Mouse (Mus musculus): ENCODE data around the gene Asap2. TPM values are rescaled to one million over a fixed set of nuclear protein-coding genes. Genes with fewer than 3 reads are reported as not detected.
"Not testable (repeated sequence)": the region's sequence is repeated elsewhere in the genome, so short reads cannot be mapped to it uniquely, and the experiment has no call there.

Asap2 gene
- total and polyA plus RNA-seq, 2 experiments: 2.3 to 6.1 TPM

DNA sequence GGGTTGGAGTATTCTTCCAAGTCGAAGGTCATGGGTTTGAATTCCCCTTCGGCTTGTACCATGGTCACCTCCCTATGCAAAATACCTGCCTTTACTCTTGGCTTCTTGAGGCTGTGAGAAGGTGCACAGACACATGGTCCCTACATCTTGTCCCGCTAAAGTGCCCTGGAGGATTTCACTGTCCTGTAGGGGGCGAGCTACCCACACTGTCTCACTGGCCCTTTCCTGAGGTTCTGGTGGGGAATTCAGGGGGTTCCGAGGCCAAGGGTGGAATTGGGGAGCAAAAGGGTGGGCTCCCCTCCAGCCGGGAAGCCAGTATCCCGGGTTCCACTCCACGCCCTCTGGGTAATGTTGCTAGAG lies 120.8 kb downstream of the Asap2 start:
- not testable (repeated sequence) for H3K36me3 ChIP-seq (ENCODE audit: control insufficient read depth, insufficient read depth, low read length); H3K79me2 ChIP-seq (ENCODE audit: control insufficient read depth, insufficient read depth, low read length); H3K27ac ChIP-seq (replicated peaks; ENCODE audit: insufficient read depth, low read depth, low read length); H3K27me3 ChIP-seq (ENCODE audit: control insufficient read depth, insufficient read depth, low read length); H3K4me1 ChIP-seq (ENCODE audit: control insufficient read depth, insufficient read depth, low read length)
- Histone ChIP-seq H3K4me3 (ENCODE audit: insufficient read depth, low read depth, low read length) (peak overlapping the region; percentile 54), H3K9ac (ENCODE audit: low read depth, low read length) (peak overlapping the region; percentile 80)
- peak; percentile 18 for DNase-seq (ENCODE audit: extremely low read depth, low read depth, low spot score)
- peak; percentile 59 for TF ChIP-seq CTCF (IDR thresholded peaks at IDR 0.05; ENCODE audit: low read depth, low read length)
- WGBS: 2% methylated on average over 8 of the region's 8 CpGs

DNA sequence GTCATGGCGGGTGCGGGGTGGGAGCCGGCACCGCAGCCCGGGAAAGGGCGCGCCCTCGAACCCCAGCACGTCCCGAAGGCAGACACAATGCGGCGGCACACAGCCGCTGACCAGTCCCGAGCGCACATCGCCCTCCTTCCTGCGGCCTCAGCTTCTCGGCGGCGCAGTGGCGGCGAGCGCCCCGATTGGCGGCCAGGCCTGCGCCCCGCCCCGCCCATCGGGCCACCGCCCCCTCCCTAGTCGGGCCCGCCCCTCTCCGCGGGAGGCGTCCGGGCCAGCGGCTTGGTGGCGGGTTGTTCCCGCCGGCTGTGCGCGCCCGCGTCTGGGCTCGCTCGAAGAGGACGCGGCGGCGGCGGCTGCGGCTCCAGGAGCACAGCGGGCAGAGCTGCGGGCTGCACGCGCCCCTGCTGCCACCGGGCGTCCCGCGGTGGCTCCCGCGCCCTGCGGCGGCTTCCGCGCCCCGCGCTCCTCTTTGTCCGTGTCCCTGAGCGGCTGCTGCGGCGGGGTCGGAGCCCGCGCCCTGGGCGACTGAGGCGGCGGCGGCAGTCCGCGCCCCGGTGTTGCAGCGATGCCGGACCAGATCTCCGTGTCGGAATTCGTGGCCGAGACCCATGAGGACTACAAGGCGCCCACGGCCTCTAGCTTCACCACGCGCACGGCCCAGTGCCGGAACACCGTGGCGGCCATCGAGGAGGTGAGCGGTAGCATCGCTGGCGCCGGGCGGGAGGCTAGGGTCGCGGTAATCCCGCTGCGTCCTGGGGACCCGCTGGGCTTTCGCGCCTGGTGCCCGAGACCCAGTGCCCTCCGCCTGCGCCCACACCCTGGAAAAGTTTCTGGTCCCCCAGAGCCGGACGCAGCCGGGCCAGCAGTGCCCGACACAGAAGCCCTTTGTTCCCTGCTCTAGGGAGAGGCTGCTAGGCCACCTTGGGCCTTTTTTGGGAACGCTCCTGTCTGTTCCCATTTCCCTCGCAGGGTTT lies 121.5 kb downstream of the Asap2 start:
- no peak; the same call in 1 of the 2 replicates for TF ChIP-seq POLR2A (IDR thresholded peaks at IDR 0.05; ENCODE audit: extremely low read depth, insufficient read depth, low read length)
- TF ChIP-seq CTCF (IDR thresholded peaks at IDR 0.05; ENCODE audit: low read depth, low read length): no peak
- peak; percentile 65 for DNase-seq (ENCODE audit: extremely low read depth, low read depth, low spot score)
- H3K9ac ChIP-seq (ENCODE audit: low read depth, low read length): peak overlapping the region; percentile 92
- peaks cover 2% of the 10 kb centered on the region; the same call in 1 of the 2 replicates for H3K4me1 ChIP-seq (ENCODE audit: control insufficient read depth, insufficient read depth, low read length)
- H3K4me3 ChIP-seq (ENCODE audit: insufficient read depth, low read depth, low read length): peak overlapping the region; percentile 54
- peaks cover 11% of the 10 kb centered on the region for H3K79me2 ChIP-seq (ENCODE audit: control insufficient read depth, insufficient read depth, low read length)
- H3K36me3 ChIP-seq (ENCODE audit: control insufficient read depth, insufficient read depth, low read length): no peaks in the 10 kb centered on the region
- no peaks in the 10 kb centered on the region for H3K27me3 ChIP-seq (ENCODE audit: control insufficient read depth, insufficient read depth, low read length)
- WGBS: under 1% methylated on average over 113 of the region's 118 CpGs
- no peak overlapping the region for H3K27ac ChIP-seq (replicated peaks; ENCODE audit: insufficient read depth, low read depth, low read length)

DNA sequence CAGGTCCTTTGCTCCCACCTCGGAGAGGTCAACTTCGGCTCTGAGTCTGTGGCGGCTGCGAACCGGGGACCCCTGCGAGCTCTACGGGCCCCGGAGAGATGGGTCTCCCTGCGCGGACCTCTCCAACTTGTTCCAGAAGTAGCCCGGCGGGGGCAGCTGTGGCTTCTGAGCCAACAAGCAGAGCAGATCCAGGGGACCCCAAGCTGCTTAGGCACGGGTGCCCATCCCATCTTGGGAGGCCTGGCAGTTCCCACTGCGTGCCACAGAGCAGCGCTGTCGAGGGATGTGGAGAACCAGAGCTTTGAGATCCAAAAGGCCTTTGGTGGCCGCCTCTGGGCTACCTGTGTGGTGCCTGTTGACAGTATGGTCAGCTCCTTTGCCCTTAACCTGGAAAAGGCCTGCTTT lies 122.2 kb downstream of the Asap2 start:
- peak overlapping the region; percentile 54 for H3K4me3 ChIP-seq (ENCODE audit: insufficient read depth, low read depth, low read length)
- H3K79me2 ChIP-seq (ENCODE audit: control insufficient read depth, insufficient read depth, low read length): peaks cover 11% of the 10 kb centered on the region
- DNase-seq (ENCODE audit: extremely low read depth, low read depth, low spot score): peak; percentile 58
- H3K36me3 ChIP-seq (ENCODE audit: control insufficient read depth, insufficient read depth, low read length): no peaks in the 10 kb centered on the region
- H3K4me1 ChIP-seq (ENCODE audit: control insufficient read depth, insufficient read depth, low read length): peaks cover 2% of the 10 kb centered on the region; the same call in 1 of the 2 replicates
- peak overlapping the region; percentile 92 for H3K9ac ChIP-seq (ENCODE audit: low read depth, low read length)
- WGBS: 2% methylated on average over 17 of the region's 17 CpGs
- H3K27ac ChIP-seq (replicated peaks; ENCODE audit: insufficient read depth, low read depth, low read length): no peak overlapping the region
- TF ChIP-seq POLR2A (IDR thresholded peaks at IDR 0.05; ENCODE audit: extremely low read depth, insufficient read depth, low read length) (no peak), CTCF (IDR thresholded peaks at IDR 0.05; ENCODE audit: low read depth, low read length) (peak; percentile 75)
- H3K27me3 ChIP-seq (ENCODE audit: control insufficient read depth, insufficient read depth, low read length): no peaks in the 10 kb centered on the region

DNA sequence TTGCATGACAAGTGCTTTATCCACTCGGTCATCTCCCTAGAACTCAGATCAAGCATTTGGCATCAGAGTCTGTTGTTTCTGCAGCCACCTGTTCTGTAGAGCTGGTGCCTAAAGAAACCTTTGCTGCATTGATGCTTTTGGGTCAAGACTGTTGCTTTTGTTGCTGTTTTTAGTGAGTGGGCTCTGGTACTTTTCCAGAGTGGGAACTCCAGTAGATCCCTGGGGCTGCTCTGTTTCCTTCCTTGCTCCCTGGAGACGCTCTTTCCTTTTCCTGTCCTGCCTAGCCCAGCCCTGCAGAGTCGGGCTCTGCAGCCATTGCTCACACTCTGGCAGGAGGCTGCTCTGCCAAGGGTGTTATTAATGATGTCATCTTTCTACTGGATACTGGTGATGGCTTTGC lies 129.2 kb downstream of the Asap2 start:
- DNase-seq (ENCODE audit: extremely low read depth, low read depth, low spot score): no peak
- no peak for TF ChIP-seq POLR2A (IDR thresholded peaks at IDR 0.05; ENCODE audit: extremely low read depth, insufficient read depth, low read length)
- no peak for TF ChIP-seq CTCF (IDR thresholded peaks at IDR 0.05; ENCODE audit: low read depth, low read length)
- whole genome bisulfite sequencing: 70% methylated on average over 3 of the region's 3 CpGs
- Histone ChIP-seq H3K27ac (replicated peaks; ENCODE audit: insufficient read depth, low read depth, low read length) (no peak overlapping the region), H3K27me3 (ENCODE audit: control insufficient read depth, insufficient read depth, low read length) (no peaks in the 10 kb centered on the region), H3K79me2 (ENCODE audit: control insufficient read depth, insufficient read depth, low read length) (peaks cover 25% of the 10 kb centered on the region), H3K4me3 (ENCODE audit: insufficient read depth, low read depth, low read length) (no peak overlapping the region), H3K9ac (ENCODE audit: low read depth, low read length) (no peak overlapping the region), H3K36me3 (ENCODE audit: control insufficient read depth, insufficient read depth, low read length) (no peaks in the 10 kb centered on the region), H3K4me1 (ENCODE audit: control insufficient read depth, insufficient read depth, low read length) (no peaks in the 10 kb centered on the region)

DNA sequence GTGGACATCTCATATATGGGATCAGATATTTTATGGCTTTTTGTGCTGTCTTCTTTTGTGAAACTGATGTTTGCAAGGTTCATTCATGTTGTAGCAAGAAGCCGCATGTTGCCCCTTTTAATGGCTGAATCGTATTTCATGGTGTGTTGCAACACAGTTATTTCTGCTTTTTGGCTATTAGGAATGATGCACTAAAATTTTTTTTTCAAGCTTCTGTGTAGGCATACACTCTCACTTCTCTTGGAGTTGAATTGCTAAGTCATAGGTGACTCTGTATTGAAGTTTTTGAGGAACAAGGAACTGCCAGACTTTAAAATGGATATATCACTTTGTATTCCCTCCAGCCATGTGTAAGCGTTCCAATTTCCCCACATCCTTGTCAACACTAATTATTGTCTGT lies 132.6 kb downstream of the Asap2 start:
- DNase-seq (ENCODE audit: extremely low read depth, low read depth, low spot score): no peak
- no peak overlapping the region for H3K4me3 ChIP-seq (ENCODE audit: insufficient read depth, low read depth, low read length)
- no peak overlapping the region for H3K9ac ChIP-seq (ENCODE audit: low read depth, low read length)
- H3K36me3 ChIP-seq (ENCODE audit: control insufficient read depth, insufficient read depth, low read length): no peaks in the 10 kb centered on the region
- no peak overlapping the region for H3K27ac ChIP-seq (replicated peaks; ENCODE audit: insufficient read depth, low read depth, low read length)
- H3K27me3 ChIP-seq (ENCODE audit: control insufficient read depth, insufficient read depth, low read length): no peaks in the 10 kb centered on the region
- WGBS: 77% methylated on average over 3 of the region's 3 CpGs
- TF ChIP-seq CTCF (IDR thresholded peaks at IDR 0.05; ENCODE audit: low read depth, low read length) (no peak), POLR2A (IDR thresholded peaks at IDR 0.05; ENCODE audit: extremely low read depth, insufficient read depth, low read length) (no peak)
- H3K4me1 ChIP-seq (ENCODE audit: control insufficient read depth, insufficient read depth, low read length): no peaks in the 10 kb centered on the region
- peaks cover 31% of the 10 kb centered on the region; the same call in 1 of the 2 replicates for H3K79me2 ChIP-seq (ENCODE audit: control insufficient read depth, insufficient read depth, low read length)

DNA sequence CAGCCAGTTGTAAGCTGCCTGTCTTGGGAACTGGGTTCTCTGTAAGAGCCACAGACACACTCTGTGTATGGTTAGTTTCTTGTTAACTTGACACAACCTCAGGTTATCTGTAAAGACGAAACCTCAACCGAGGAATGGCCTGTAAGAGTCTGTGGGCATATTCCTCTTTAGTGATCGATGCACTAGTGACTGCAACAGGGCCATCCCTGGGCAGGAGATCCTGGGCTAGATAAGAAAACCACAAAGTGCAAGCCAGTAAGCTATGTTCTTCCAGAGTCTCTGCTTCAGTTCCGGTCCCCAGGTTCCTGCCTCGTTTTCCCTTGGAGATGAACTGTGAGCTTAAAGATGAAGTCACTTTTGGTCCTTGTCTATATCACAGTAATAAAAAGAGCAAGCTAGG lies 133.4 kb downstream of the Asap2 start:
- no peaks in the 10 kb centered on the region for H3K36me3 ChIP-seq (ENCODE audit: control insufficient read depth, insufficient read depth, low read length)
- WGBS: 83% methylated on average over 5 of the region's 5 CpGs
- no peak for TF ChIP-seq CTCF (IDR thresholded peaks at IDR 0.05; ENCODE audit: low read depth, low read length)
- TF ChIP-seq POLR2A (IDR thresholded peaks at IDR 0.05; ENCODE audit: extremely low read depth, insufficient read depth, low read length): no peak

More for the DNA sequence above, 133.4 kb downstream of the Asap2 start:
- Histone ChIP-seq H3K4me1 (ENCODE audit: control insufficient read depth, insufficient read depth, low read length) (no peaks in the 10 kb centered on the region), H3K27me3 (ENCODE audit: control insufficient read depth, insufficient read depth, low read length) (no peaks in the 10 kb centered on the region), H3K79me2 (ENCODE audit: control insufficient read depth, insufficient read depth, low read length) (peaks cover 27% of the 10 kb centered on the region; the same call in 1 of the 2 replicates), H3K9ac (ENCODE audit: low read depth, low read length) (no peak overlapping the region), H3K4me3 (ENCODE audit: insufficient read depth, low read depth, low read length) (no peak overlapping the region), H3K27ac (replicated peaks; ENCODE audit: insufficient read depth, low read depth, low read length) (no peak overlapping the region)
- no peak for DNase-seq (ENCODE audit: extremely low read depth, low read depth, low spot score)
